Mouse (Mus musculus) midbrain, embryonic 14.5 days (tissue): ENCODE measurements at regions not wholly inside any gene's neighbourhood (a gene's known extent, or its start where the extent isn't known, plus 50 kb on each side); places are given as distances from the start of the nearest gene placed in this dataset.

Experiments used
- ATAC-seq: fragments of 200-750 bp; cut with Nextera tagmentation; 2 replicates; pipeline ENCODE4 v1.8.0; 2017; ENCODE audit warnings: moderate number of reproducible peaks, moderate library complexity; ENCODE audit not compliant: low FRiP score, low TSS enrichment
- DNase-seq: peaks from one replicate; pipeline ENCODE4 v3.0.0-alpha.2; 2015
- H3K27ac ChIP-seq: fragments of 300-500 bp; sonication (generic); replicated peaks from 2 replicates; pipeline ENCODE4 v1.5.1; 2014; ENCODE audit warnings: mild to moderate bottlenecking, low read depth, low read length, moderate library complexity
- H3K27me3 ChIP-seq: fragments of 300-500 bp; sonication (generic); 2 replicates; pipeline ENCODE4 v1.6.1; 2014; ENCODE audit warnings: low read length, control low read depth, mixed read lengths; ENCODE audit not compliant: control insufficient read depth, insufficient read depth
- H3K36me3 ChIP-seq: fragments of 300-500 bp; sonication (generic); 2 replicates; pipeline ENCODE4 v1.6.1; 2014; ENCODE audit warnings: low read length, control low read depth; ENCODE audit not compliant: control insufficient read depth, insufficient read depth
- H3K4me1 ChIP-seq: fragments of 300-500 bp; sonication (generic); 2 replicates; pipeline ENCODE4 v1.6.1; 2014; ENCODE audit warnings: mild to moderate bottlenecking, antibody characterized with exemption, low read length, control low read depth; ENCODE audit not compliant: control insufficient read depth, insufficient read depth
- H3K4me2 ChIP-seq: fragments of 300-500 bp; sonication (generic); 2 replicates; pipeline ENCODE4 v1.6.1; 2014; ENCODE audit warnings: mild to moderate bottlenecking, low read length, moderate library complexity
- H3K4me3 ChIP-seq: fragments of 300-500 bp; sonication (generic); replicated peaks from 2 replicates; pipeline ENCODE4 v1.5.1; 2014; ENCODE audit warnings: low read depth, low read length
- H3K9ac ChIP-seq: fragments of 300-500 bp; sonication (generic); replicated peaks from 2 replicates; pipeline ENCODE4 v1.6.1; 2014; ENCODE audit warnings: mild to moderate bottlenecking, low read length, moderate library complexity
- H3K9me3 ChIP-seq: fragments of 300-500 bp; sonication (generic); 2 replicates; pipeline ENCODE4 v1.6.1; 2016; ENCODE audit warnings: low read length, control low read depth, mixed read lengths; ENCODE audit not compliant: control insufficient read depth
- WGBS: fragments of 180-500 bp; shearing (Covaris S2); extraction: QIAGEN DNeasy Blood & Tissue Kit; methylation state at CpG from one replicate; pipeline ENCODE4 v1.1.7; 2014; 5-methylcytosine and 5-hydroxymethylcytosine counted together

DNA sequence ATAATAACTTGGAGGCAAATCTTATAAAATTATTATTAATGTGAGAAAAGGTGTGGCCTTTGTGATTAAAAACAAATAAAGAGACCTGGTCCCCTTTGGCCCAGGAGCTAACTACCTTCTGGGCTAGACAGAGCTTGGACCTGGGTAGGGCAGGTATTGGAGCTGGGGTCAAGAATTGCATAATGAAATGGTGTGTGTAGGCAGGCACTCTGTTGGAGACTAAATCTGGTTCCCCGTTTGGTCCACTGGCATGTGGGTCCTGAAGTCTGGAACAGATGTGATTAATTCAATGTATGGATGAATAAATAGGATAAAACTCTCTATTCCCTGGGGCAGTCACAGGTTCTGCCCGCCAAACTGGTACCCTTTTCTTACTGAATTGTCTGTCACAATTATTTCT, 301.3 kb upstream of the Clnk start:
- ATAC-seq (no peak), DNase-seq (no peak)
- Histone ChIP-seq H3K9ac (no peak overlapping the region), H3K27ac (no peak overlapping the region), H3K27me3 (no peaks in the 10 kb centered on the region), H3K4me1 (no peaks in the 10 kb centered on the region), H3K9me3 (no peaks in the 10 kb centered on the region), H3K4me3 (no peak overlapping the region), H3K36me3 (no peaks in the 10 kb centered on the region), H3K4me2 (no peak overlapping the region)
- 35% methylated on average over 2 of the region's 2 CpGs for WGBS

GRCm38 (mm10) chr5:39176906-39177305, 300.3 kb upstream of the Clnk start:
- Histone ChIP-seq H3K4me3 (no peak overlapping the region), H3K4me1 (no peaks in the 10 kb centered on the region), H3K36me3 (no peaks in the 10 kb centered on the region), H3K27ac (no peak overlapping the region), H3K9me3 (no peaks in the 10 kb centered on the region), H3K9ac (no peak overlapping the region), H3K4me2 (no peak overlapping the region), H3K27me3 (no peaks in the 10 kb centered on the region)
- ATAC-seq (no peak), DNase-seq (no peak)
- WGBS, result 92% methylated on average over 2 of the region's 2 CpGs

GRCm38 (mm10) chr5:39173491-39173890, 296.9 kb upstream of the Clnk start:
- DNase-seq (no peak), ATAC-seq (no peak)
- Histone ChIP-seq H3K36me3 (no peaks in the 10 kb centered on the region), H3K4me1 (no peaks in the 10 kb centered on the region), H3K4me2 (no peak overlapping the region), H3K9me3 (no peaks in the 10 kb centered on the region), H3K9ac (no peak overlapping the region), H3K27ac (no peak overlapping the region), H3K27me3 (no peaks in the 10 kb centered on the region), H3K4me3 (no peak overlapping the region)
- WGBS, result 90% methylated on average over 3 of the region's 3 CpGs

DNA sequence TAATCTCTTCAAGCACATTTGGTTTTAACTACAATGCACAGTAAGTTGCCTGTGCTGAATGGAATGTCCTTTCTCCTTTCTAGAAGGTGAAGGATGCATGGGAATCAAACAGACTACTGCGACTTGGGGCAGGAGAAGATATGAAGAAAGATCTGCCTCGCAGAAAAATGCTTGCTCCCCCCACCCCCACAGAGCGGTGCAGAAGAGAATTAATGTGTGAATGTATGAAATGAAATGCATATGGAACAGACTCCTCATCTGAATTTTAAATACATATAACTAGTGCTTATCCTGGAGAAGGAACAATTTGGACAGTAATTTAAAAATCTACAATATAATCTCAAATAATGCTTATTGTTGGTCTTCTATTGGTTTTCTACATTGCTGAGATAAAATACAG, 283.0 kb upstream of the Clnk start:
- DNase-seq, result no peak
- Histone ChIP-seq H3K9ac (no peak overlapping the region), H3K27ac (no peak overlapping the region), H3K9me3 (no peaks in the 10 kb centered on the region), H3K27me3 (no peaks in the 10 kb centered on the region), H3K4me3 (no peak overlapping the region), H3K4me1 (no peaks in the 10 kb centered on the region), H3K4me2 (no peak overlapping the region), H3K36me3 (no peaks in the 10 kb centered on the region)
- 83% methylated on average over 3 of the region's 3 CpGs for WGBS
- ATAC-seq, result no peak

GRCm38 (mm10) chr5:39155763-39156162, 279.2 kb upstream of the Clnk start:
- no peaks in the 10 kb centered on the region for H3K9me3 ChIP-seq
- H3K27ac ChIP-seq, result no peak overlapping the region
- WGBS, result 96% methylated on average over 1 of the region's 1 CpGs
- no peak overlapping the region for H3K9ac ChIP-seq
- no peak for DNase-seq
- H3K27me3 ChIP-seq, result no peaks in the 10 kb centered on the region
- no peaks in the 10 kb centered on the region for H3K36me3 ChIP-seq
- no peaks in the 10 kb centered on the region for H3K4me1 ChIP-seq
- H3K4me2 ChIP-seq, result no peak overlapping the region
- ATAC-seq, result no peak
- H3K4me3 ChIP-seq, result no peak overlapping the region

GRCm38 (mm10) chr5:39153291-39153794, 276.7 kb upstream of the Clnk start:
- Histone ChIP-seq H3K4me3 (no peak overlapping the region), H3K9me3 (no peaks in the 10 kb centered on the region), H3K27ac (no peak overlapping the region), H3K4me2 (no peak overlapping the region), H3K9ac (no peak overlapping the region), H3K27me3 (no peaks in the 10 kb centered on the region), H3K4me1 (no peaks in the 10 kb centered on the region), H3K36me3 (no peaks in the 10 kb centered on the region)
- no peak for ATAC-seq
- no peak for DNase-seq

DNA sequence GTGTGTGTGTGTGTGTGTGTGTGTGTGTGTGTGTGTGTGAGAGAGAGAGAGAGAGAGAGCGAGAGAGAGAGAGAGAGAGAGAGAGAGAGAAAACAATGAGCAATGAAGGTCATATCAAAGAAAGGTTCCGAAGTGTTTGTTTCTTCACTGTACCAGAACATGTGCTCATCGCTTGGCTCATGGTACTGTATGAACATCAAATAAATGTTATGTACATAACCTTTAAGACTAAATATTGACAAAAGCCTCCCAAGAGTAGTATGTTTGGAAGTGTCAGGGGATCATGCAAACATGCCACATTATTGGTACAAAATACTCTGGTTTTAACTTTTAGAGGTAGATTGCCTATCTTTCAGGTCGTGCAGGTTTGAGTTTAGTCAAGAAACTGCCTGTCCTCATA, 275.3 kb upstream of the Clnk start:
- no peaks in the 10 kb centered on the region for H3K27me3 ChIP-seq
- no peaks in the 10 kb centered on the region for H3K9me3 ChIP-seq
- no peak for DNase-seq
- 88% methylated on average over 4 of the region's 4 CpGs for WGBS
- H3K9ac ChIP-seq, result no peak overlapping the region
- no peak for ATAC-seq
- no peak overlapping the region for H3K27ac ChIP-seq
- H3K4me1 ChIP-seq, result no peaks in the 10 kb centered on the region
- H3K36me3 ChIP-seq, result no peaks in the 10 kb centered on the region
- H3K4me2 ChIP-seq, result no peak overlapping the region
- H3K4me3 ChIP-seq, result no peak overlapping the region

GRCm38 (mm10) chr5:39150891-39151290, 274.3 kb upstream of the Clnk start:
- Histone ChIP-seq H3K4me3 (no peak overlapping the region), H3K9ac (no peak overlapping the region), H3K36me3 (no peaks in the 10 kb centered on the region), H3K27ac (no peak overlapping the region), H3K27me3 (no peaks in the 10 kb centered on the region), H3K4me2 (no peak overlapping the region), H3K9me3 (no peaks in the 10 kb centered on the region), H3K4me1 (no peaks in the 10 kb centered on the region)
- 90% methylated on average over 4 of the region's 4 CpGs for WGBS
- no peak for ATAC-seq
- no peak for DNase-seq

- Histone ChIP-seq H3K27ac (no peak overlapping the region), H3K36me3 (no peaks in the 10 kb centered on the region), H3K4me3 (no peak overlapping the region), H3K27me3 (no peaks in the 10 kb centered on the region), H3K9ac (no peak overlapping the region), H3K4me1 (no peaks in the 10 kb centered on the region), H3K9me3 (no peaks in the 10 kb centered on the region), H3K4me2 (no peak overlapping the region)
- WGBS, result 35% methylated on average over 2 of the region's 2 CpGs
- ATAC-seq (no peak), DNase-seq (no peak)
Observed at GRCm38 (mm10) chr5:39145658-39146057, 269.0 kb upstream of the Clnk start.
